Mouse (Mus musculus) heart, embryonic 12.5 days (tissue): ENCODE measurements around the gene Reln. TPM values are rescaled to one million over a fixed set of nuclear protein-coding genes. Genes with fewer than 3 reads are reported as not detected.

Experiments
- ATAC-seq: fragments of 200-750 bp; cut with Nextera tagmentation; 2 replicates; pipeline ENCODE4 v1.8.0; 2017; ENCODE audit warnings: moderate TSS enrichment, moderate library complexity; ENCODE audit not compliant: insufficient number of reproducible peaks, low FRiP score
- H3K27ac ChIP-seq: fragments of 300-500 bp; sonication (generic); 2 replicates; pipeline ENCODE4 v1.5.1; 2016; ENCODE audit warnings: mild to moderate bottlenecking, moderate library complexity; ENCODE audit not compliant: poor library complexity, severe bottlenecking
- H3K27me3 ChIP-seq: fragments of 300-500 bp; sonication (generic); replicated peaks from 2 replicates; pipeline ENCODE4 v1.6.1; 2016; ENCODE audit warnings: mild to moderate bottlenecking, moderate library complexity
- H3K36me3 ChIP-seq: fragments of 300-500 bp; sonication (generic); 2 replicates; pipeline ENCODE4 v1.6.1; 2016; ENCODE audit warnings: mild to moderate bottlenecking, moderate library complexity
- H3K4me1 ChIP-seq: fragments of 300-500 bp; sonication (generic); replicated peaks from 2 replicates; pipeline ENCODE4 v1.6.1; 2016; ENCODE audit warnings: mild to moderate bottlenecking
- H3K4me2 ChIP-seq: fragments of 300-500 bp; sonication (generic); 2 replicates; pipeline ENCODE4 v1.6.1; 2016; ENCODE audit warnings: mild to moderate bottlenecking, moderate library complexity
- H3K4me3 ChIP-seq: fragments of 300-500 bp; sonication (generic); 2 replicates; pipeline ENCODE4 v1.5.1; 2016; ENCODE audit warnings: mild to moderate bottlenecking
- H3K9ac ChIP-seq: fragments of 300-500 bp; sonication (generic); 2 replicates; pipeline ENCODE4 v1.6.1; 2016; ENCODE audit warnings: mild to moderate bottlenecking, moderate library complexity
- H3K9me3 ChIP-seq: fragments of 300-500 bp; sonication (generic); replicated peaks from 2 replicates; pipeline ENCODE4 v1.6.1; 2016; ENCODE audit warnings: mild to moderate bottlenecking, moderate library complexity
- WGBS: fragments of 180-500 bp; shearing (Covaris S2); methylation state at CpG from one replicate; pipeline ENCODE4 v1.1.7; 2016; 5-methylcytosine and 5-hydroxymethylcytosine counted together
- polyA plus RNA-seq: library from polyadenylated mRNA; unstranded; fragments of >200 nt; fragmentation: Nextera tagmentation; extraction: Ambion mirVana; gene quantifications from 2 replicates; pipeline ENCODE4 v1.2.1, GENCODE M21; 2016

Reln gene
- polyA plus RNA-seq, 1 experiment from 2014 or later = 4.6 TPM

DNA sequence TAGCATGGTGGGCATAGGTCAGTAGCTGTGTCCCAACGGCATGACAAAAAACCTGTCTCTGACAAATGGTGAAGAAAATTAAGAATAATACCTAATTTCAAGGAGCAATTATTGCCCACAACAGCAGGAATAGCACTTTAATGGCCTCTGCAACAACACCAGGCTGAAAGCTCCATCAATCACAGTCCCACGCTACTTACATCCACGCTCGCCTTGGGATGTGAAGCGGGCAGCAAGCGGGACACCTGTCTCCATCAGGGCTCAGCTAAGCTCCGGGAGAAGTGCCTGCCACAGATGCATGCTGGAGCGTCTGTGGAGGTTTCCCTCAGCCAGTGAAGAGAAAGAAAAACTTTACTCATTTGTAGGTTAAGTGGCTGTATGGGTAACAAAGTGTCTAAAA is 309.3 kb downstream of the Reln start:
- H3K4me1 ChIP-seq = no peaks in the 10 kb centered on the region
- H3K27ac ChIP-seq = no peak overlapping the region
- no peak overlapping the region for H3K4me2 ChIP-seq
- 86% methylated on average over 8 of the region's 8 CpGs for WGBS
- H3K4me3 ChIP-seq = no peak overlapping the region
- H3K9me3 ChIP-seq = no peaks in the 10 kb centered on the region
- no peak overlapping the region for H3K9ac ChIP-seq
- H3K36me3 ChIP-seq = no peaks in the 10 kb centered on the region
- ATAC-seq = no peak
- no peaks in the 10 kb centered on the region for H3K27me3 ChIP-seq

DNA sequence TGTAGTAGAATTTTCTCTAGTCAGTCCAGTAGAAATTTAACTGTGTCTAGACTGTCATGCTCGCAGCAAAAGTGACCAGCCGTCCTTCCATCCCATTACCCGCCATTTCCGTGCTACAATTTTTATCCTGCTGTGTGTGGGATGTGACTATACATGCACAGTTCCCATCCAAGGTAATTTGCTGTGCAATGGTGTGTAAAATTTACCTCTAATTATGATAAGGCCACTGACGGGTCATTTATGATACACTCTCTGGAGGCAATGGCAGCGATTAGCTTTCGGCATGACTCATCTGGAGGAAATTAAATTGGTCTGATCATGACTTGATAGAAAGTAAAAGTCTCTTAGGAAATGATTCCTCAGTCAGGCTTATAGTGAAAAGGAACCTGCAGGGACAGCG is 311.5 kb downstream of the Reln start:
- no peak overlapping the region for H3K4me3 ChIP-seq
- no peaks in the 10 kb centered on the region for H3K36me3 ChIP-seq
- no peaks in the 10 kb centered on the region for H3K4me1 ChIP-seq
- H3K4me2 ChIP-seq = no peak overlapping the region
- no peak for ATAC-seq
- H3K9me3 ChIP-seq = no peaks in the 10 kb centered on the region
- no peak overlapping the region for H3K27ac ChIP-seq
- WGBS = 88% methylated on average over 8 of the region's 8 CpGs
- no peak overlapping the region for H3K9ac ChIP-seq
- no peaks in the 10 kb centered on the region for H3K27me3 ChIP-seq

DNA sequence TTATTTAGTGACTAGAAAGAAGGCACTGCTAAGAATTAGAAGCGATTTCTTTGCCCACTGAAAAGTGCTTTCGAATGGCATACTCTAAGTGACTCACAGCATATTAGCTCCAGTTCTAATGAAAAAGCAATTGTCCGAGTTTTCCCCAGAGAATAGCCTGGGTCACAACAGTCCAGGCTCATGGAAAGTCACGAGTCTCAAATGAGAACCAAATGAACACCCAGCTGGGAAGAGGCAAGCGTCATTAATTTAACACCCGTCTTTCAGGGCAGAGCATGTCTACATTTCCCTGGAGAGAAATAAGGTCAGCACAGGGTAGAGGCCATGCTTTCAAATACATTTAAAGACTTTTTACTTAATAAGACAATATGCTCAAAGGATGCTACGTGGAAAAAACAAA is 312.8 kb downstream of the Reln start:
- Histone ChIP-seq H3K27me3 (no peaks in the 10 kb centered on the region), H3K9me3 (no peaks in the 10 kb centered on the region), H3K9ac (no peak overlapping the region), H3K36me3 (no peaks in the 10 kb centered on the region), H3K4me1 (no peaks in the 10 kb centered on the region), H3K27ac (no peak overlapping the region), H3K4me3 (no peak overlapping the region), H3K4me2 (no peak overlapping the region)
- WGBS = 76% methylated on average over 7 of the region's 7 CpGs
- ATAC-seq = no peak

DNA sequence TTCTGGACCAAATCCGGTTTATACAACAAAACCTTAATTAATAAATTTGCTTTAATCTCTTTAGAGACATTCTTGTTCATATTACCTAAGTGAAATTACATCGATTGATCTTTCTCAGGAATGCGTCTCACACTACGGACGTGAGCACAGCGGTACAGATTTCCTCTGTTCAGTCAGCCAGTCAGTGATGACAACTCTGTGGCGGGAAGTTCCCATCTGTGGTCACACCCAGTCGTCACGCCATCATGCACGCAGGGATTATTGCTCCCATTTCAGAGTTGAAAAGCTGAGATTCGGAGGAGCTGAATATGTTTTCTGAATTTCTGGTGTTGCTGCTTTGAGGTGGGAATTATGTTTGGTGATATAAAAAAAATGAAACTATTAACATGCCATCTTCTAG is 316.1 kb downstream of the Reln start:
- H3K27me3 ChIP-seq = no peaks in the 10 kb centered on the region
- no peaks in the 10 kb centered on the region for H3K36me3 ChIP-seq
- 83% methylated on average over 11 of the region's 11 CpGs for WGBS
- no peak overlapping the region for H3K9ac ChIP-seq
- H3K9me3 ChIP-seq = no peaks in the 10 kb centered on the region
- no peak for ATAC-seq
- H3K4me1 ChIP-seq = no peaks in the 10 kb centered on the region
- no peak overlapping the region for H3K4me3 ChIP-seq
- no peak overlapping the region for H3K4me2 ChIP-seq
- H3K27ac ChIP-seq = no peak overlapping the region

DNA sequence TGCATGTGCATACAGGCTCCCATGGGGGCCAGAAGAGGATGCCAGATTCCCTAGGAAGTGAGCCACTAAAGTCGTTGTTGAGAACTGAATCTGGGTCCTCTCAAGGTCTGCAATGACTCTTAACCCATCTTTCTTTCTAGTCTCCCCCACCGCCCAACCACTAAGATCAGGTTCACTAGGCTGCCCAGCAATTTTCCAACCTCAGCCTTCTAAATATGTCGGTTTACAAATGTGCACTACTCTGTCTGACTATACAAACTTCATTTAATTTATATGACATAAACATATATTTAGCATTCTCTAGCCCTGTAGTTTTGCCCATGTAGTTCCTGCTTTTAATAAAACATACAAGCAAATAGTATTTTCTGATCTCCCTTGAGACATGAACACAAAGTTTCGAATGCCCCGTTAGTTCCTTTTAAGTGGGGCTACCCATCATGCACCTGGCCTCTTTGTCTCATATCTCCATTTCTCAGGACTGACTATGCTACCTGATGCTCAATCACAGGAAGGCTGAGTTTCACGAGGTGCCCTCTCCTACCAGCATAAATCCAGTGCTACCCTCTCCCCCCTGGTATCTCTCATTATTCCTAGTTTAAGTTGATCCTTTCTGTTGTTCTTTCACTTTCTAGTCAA is 317.1 kb downstream of the Reln start:
- H3K4me2 ChIP-seq = no peak overlapping the region
- H3K36me3 ChIP-seq = no peaks in the 10 kb centered on the region
- no peak overlapping the region for H3K4me3 ChIP-seq
- H3K27ac ChIP-seq = no peak overlapping the region
- no peak for ATAC-seq
- no peaks in the 10 kb centered on the region for H3K27me3 ChIP-seq
- H3K9me3 ChIP-seq = no peaks in the 10 kb centered on the region
- 0 out of 2 replicates have a peak, but pooled peaks cover 5% of the 10 kb centered on the region for H3K4me1 ChIP-seq
- WGBS = 80% methylated on average over 6 of the region's 6 CpGs
- H3K9ac ChIP-seq = no peak overlapping the region

DNA sequence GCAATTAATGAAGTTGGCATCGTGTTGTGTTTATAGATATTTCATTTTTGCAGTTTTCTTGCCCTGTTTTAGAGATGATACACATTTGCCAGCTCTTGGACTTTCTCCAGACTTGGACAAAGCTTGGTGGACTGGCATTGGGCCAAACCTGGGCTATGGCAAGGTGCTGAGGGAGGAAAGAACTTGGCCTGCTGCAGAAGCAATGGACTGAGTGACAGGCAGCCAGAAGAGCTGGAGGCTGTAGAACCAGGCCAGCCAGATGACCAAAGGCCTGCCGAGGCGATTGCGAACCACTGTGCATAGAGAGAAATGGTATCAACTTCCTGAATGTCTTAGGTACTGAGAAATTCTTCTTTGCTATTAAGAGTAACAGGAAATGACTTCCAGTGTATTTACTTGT is 318.8 kb downstream of the Reln start:
- 77% methylated on average over 4 of the region's 4 CpGs for WGBS
- no peak overlapping the region for H3K4me3 ChIP-seq
- no peak overlapping the region for H3K4me2 ChIP-seq
- H3K4me1 ChIP-seq = 0 out of 2 replicates have a peak, but pooled peaks cover 5% of the 10 kb centered on the region
- no peaks in the 10 kb centered on the region for H3K9me3 ChIP-seq
- no peak overlapping the region for H3K27ac ChIP-seq
- no peak overlapping the region for H3K9ac ChIP-seq
- no peaks in the 10 kb centered on the region for H3K36me3 ChIP-seq
- no peak for ATAC-seq
- no peaks in the 10 kb centered on the region for H3K27me3 ChIP-seq

DNA sequence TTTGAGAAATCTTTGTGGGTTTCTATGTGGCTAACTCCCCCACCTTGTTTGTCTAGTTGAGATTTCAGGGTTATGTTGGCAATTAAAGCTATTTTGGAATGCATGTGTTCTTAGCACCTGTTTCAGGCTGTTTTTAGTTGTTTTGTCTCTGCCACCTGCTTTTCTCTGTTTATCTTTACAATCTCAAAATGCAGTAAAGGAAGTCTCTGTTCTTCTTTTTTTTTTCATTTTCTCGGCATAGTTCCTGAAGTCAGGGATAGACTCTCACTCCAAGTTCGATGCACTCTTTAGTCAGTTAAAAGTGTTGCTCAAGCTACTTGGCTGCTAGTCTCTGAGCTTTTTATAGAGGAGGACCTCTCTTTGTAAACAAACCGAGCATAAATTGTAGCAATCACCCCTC is 320.4 kb downstream of the Reln start:
- Histone ChIP-seq H3K9me3 (no peaks in the 10 kb centered on the region), H3K9ac (no peak overlapping the region), H3K27ac (no peak overlapping the region), H3K27me3 (no peaks in the 10 kb centered on the region), H3K4me2 (no peak overlapping the region), H3K36me3 (no peaks in the 10 kb centered on the region), H3K4me3 (no peak overlapping the region), H3K4me1 (0 out of 2 replicates have a peak, but pooled peaks cover 5% of the 10 kb centered on the region)
- 43% methylated on average over 3 of the region's 3 CpGs for WGBS
- ATAC-seq = no peak

DNA sequence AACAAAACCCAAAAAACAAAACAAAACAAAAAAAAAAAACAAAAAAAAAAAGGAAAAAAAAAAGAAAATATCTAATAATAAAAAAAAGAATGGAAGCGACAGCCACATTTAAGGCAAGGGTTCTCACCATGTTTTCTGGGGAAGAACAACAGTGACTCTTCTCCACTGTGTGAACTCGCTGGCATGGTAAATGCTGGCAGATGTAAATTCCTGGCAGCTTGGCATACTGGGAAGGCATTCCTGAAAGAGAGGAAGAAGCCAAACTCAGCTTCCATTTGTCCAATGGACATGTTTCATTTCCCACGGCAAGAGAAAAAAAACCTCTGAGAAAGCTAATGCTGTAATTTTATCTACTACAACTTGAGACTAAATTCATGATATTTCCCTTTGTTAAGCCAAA is 326.6 kb downstream of the Reln start:
- no peak for ATAC-seq
- no peaks in the 10 kb centered on the region for H3K9me3 ChIP-seq
- 81% methylated on average over 3 of the region's 3 CpGs for WGBS
- H3K4me3 ChIP-seq = no peak overlapping the region
- H3K4me1 ChIP-seq = 0 out of 2 replicates have a peak, but pooled peaks cover 4% of the 10 kb centered on the region
- no peaks in the 10 kb centered on the region for H3K36me3 ChIP-seq
- H3K27me3 ChIP-seq = no peaks in the 10 kb centered on the region
- H3K4me2 ChIP-seq = no peak overlapping the region
- H3K9ac ChIP-seq = no peak overlapping the region
- H3K27ac ChIP-seq = no peak overlapping the region

DNA sequence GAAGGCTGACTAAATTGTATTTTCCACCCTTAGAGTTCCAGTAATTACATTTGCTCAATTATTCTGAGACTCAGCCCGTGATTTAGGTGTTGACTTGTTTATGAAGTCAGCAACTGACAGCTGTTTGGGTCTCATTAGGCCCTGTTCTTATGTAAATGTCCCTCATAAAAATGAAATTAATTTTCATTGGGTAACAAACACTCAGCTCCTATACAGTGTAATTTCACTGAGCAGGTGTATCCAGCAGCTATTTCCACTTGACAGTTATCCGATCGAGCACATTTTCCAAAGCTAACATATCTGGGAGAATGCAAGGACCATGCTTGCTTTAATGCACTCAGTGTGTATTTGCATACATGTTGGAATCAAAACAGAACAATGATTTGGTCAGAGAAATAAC is 330.0 kb downstream of the Reln start:
- no peak for ATAC-seq
- H3K27ac ChIP-seq = no peak overlapping the region
- no peak overlapping the region for H3K9ac ChIP-seq
- H3K4me1 ChIP-seq = no peaks in the 10 kb centered on the region
- WGBS = 92% methylated on average over 3 of the region's 3 CpGs
- no peak overlapping the region for H3K4me3 ChIP-seq
- H3K36me3 ChIP-seq = no peaks in the 10 kb centered on the region
- H3K4me2 ChIP-seq = no peak overlapping the region
- H3K9me3 ChIP-seq = no peaks in the 10 kb centered on the region
- no peaks in the 10 kb centered on the region for H3K27me3 ChIP-seq

DNA sequence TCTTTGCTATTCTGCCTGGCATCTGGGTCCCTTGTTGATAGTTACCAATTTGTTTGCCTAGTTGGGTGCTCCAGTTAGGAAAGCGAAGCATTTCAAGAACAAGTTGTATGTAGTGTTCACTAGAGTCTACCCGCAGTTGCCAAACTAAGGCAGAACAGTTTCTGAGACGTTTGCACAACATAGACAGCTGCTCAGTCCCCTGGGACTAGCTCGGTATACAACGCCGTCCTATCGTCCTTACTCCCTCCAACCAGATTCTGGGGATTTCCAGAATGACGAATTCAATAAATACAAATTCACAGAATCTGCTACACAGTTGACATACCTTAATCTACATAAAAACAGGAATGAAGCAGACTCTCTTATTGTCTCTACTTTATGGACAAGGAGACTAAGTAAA is 335.4 kb downstream of the Reln start:
- no peak overlapping the region for H3K4me2 ChIP-seq
- no peaks in the 10 kb centered on the region for H3K4me1 ChIP-seq
- 87% methylated on average over 8 of the region's 8 CpGs for WGBS
- no peak overlapping the region for H3K27ac ChIP-seq
- H3K4me3 ChIP-seq = no peak overlapping the region
- no peak for ATAC-seq
- no peaks in the 10 kb centered on the region for H3K9me3 ChIP-seq
- H3K9ac ChIP-seq = no peak overlapping the region
- no peaks in the 10 kb centered on the region; the same call in 1 of the 2 replicates for H3K27me3 ChIP-seq
- H3K36me3 ChIP-seq = no peaks in the 10 kb centered on the region

DNA sequence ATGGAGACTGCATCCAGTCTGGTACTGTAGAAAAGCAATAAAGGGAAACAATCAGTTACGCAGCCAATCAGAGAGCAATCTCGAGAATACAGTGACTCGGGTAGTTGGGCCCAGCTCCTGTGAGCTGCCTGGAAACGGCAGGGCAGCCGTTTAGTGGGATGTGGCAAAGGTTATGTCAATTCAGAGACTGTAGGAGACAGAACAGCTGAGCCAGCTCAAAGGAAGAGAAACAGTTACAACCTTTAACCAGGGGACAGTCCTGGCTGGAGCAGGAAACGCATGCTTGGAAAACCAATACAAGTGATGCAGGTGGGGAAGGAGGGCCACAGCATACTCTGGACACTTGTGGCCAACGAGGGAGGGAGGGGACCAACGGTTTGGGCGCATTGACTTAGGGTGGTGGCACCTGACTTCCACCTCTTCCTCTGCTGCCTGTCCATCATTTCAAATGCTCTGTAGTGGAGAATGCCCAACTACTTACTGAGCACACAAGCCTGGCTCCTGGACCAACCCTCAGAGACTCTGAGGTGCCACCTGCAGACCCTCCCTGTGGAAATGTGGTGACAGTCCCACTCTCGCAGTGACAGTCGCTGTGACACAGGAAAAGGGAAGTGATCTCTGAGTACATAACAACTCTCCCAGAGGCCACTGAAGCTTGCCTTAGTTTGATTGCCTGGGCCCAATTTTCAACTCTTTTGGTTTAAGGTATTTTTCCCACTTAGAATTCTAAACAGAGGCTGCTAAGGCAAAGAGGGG is 337.0 kb downstream of the Reln start:
- H3K27me3 ChIP-seq = no peaks in the 10 kb centered on the region; the same call in 1 of the 2 replicates
- no peaks in the 10 kb centered on the region for H3K4me1 ChIP-seq
- H3K4me2 ChIP-seq = no peak overlapping the region
- H3K27ac ChIP-seq = no peak overlapping the region
- no peak overlapping the region for H3K4me3 ChIP-seq
- no peak overlapping the region for H3K9ac ChIP-seq
- 65% methylated on average over 11 of the region's 11 CpGs for WGBS
- H3K9me3 ChIP-seq = no peaks in the 10 kb centered on the region
- no peaks in the 10 kb centered on the region for H3K36me3 ChIP-seq
- ATAC-seq = no peak
